Mouse (Mus musculus): ENCODE results near the gene Jazf1.

Gene Jazf1

GRCm38 (mm10) chr6:53067989-53068874, at the start of gene Jazf1:
Jazf1 (minus strand) TSS chr6:53068631.
- peak; percentile 20 for DNase-seq (ENCODE audit: low read depth, low spot score)

DNA sequence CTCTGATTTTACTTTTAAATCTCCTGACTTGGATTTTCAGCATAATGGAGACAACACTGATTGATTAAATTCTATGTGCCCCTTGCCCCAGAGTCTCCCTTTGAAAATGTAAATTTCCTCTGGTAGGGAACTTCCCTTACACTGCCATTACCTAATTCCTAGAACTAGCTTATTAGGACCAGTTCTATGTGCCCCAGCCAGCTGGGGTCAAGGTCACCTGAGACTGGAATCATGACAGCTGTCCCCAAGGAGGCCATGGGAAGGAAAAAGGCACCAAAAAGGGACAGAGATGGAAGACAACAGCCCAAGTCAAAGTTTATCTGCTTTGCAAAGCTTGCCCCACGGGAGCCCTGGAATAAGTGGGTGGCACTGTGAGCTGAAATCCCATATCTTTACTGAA, 49.4 kb upstream of the Jazf1 start:
- no peak for DNase-seq (ENCODE audit: low read depth, low spot score)

DNA sequence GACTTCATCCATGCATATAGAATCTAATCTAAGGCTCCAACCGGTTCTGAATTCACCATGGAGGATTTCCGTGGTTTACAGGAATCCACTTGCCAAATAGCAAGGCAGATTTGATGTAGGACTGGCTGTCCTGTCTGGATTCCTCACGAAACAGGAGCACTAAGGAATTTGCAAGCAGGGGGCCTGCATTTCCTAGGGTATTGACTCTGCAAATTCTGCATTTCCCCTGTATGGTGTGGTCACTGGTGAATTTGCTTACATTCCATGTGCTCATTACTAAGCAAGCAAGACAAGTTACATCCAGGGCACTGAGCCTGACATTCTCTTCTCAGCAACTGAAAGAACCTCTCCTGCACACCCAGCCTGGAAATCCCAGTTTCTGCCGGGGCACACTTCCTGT, 18.4 kb upstream of the Jazf1 start:
- DNase-seq (ENCODE audit: low read depth, low spot score), result no peak

DNA sequence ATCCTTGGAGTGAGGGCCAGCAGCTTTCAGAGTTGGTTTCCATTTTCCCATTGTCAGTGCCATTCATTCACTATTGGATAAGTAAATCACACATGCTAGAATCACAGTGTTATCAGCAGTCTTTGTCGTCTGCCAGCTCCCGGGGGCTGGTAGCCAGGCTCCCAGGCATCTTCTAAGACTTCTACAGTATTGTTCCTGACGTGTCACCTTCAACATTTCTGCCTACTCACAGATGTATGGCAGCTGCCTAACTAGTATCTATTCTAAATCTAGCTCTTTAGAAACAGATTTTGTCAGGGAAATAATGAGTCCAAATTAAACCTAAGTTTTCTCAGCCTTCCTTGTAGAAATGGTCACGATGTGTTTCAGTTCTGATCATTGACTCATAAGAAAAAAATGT, 12.8 kb upstream of the Jazf1 start:
- DNase-seq (ENCODE audit: low read depth, low spot score), result no peak

- DNase-seq (ENCODE audit: low read depth, low spot score), result no peak
Measured at GRCm38 (mm10) chr6:53078671-53079070, 10.2 kb upstream of the Jazf1 start.

DNA sequence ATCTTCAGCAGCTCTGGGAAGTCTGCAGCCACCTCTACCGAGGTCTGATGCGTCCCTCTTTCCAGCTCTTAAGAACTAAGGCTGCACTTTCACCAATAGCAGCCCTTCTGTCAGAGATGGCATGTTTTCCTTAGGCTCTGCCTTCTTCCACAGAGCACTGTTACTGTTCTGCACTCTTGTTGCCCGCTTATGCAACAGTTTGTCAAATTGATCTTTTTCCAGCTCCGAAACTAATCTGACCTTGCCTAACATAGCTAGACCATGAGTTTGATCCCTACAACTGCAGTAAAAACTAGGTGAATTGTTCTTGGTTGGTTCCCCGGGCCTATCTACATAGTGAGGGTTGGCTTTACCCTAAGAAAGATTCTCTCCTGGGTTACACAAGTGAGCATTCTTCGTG, 3.3 kb upstream of the Jazf1 start:
- no peak for DNase-seq (ENCODE audit: low read depth, low spot score)

- DNase-seq (ENCODE audit: low read depth, low spot score), result no peak
Measured at GRCm38 (mm10) chr6:53069976-53070575, 1.6 kb upstream of the Jazf1 start.

GRCm38 (mm10) chr6:53068875-53069178, 396 bp upstream of the Jazf1 start:
- no peak for DNase-seq (ENCODE audit: low read depth, low spot score)

DNA sequence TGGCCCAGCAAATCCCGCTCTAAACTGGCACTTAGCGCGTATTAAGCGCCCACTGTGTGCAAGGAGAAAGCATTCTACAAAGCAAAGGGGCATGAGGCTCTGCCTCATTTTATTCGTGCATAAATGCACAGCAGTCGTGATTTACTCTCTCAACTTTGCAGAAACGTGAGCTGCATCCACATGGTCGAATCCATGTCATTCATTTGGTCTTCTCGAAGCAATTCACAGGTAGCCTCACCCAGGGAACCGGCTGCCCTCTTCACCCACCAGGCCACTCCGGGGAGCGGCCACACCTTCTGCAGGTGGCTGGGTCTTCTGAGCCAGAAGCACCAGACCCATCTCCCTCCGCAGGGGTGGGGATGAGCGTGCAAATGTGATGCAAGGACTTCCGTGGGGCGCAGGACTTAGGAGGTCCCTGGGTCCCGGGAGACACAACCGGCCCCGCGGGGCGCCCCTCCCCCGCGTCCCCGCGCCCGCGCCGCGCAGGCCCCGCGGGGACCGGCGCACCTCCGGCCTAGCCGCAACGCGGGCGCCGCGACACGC, 914 bp downstream of the Jazf1 start:
- DNase-seq (ENCODE audit: low read depth, low spot score), result peak; percentile 23

- no peak for DNase-seq (ENCODE audit: low read depth, low spot score)
Measured at GRCm38 (mm10) chr6:53066978-53067377, 1.5 kb downstream of the Jazf1 start.

DNA sequence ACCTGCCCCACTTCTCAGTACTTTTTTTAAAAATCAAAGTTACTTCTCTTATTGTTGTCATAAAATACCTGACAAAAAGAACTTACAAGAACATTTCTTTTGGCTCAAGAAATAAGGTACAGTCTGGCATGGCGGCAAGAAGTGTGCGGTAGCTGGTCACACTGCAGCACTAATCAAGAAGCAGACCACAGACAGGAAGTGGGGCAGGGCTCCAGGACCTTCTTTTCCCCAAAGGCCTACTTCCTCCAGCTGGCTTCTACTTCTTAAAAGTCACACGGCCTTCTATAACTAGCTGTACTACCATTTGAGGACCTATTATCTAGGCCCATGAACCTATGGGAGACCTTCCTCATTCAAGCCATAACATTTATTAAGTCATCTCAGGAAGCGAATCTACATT, 4.4 kb downstream of the Jazf1 start:
- DNase-seq (ENCODE audit: low read depth, low spot score), result no peak

DNA sequence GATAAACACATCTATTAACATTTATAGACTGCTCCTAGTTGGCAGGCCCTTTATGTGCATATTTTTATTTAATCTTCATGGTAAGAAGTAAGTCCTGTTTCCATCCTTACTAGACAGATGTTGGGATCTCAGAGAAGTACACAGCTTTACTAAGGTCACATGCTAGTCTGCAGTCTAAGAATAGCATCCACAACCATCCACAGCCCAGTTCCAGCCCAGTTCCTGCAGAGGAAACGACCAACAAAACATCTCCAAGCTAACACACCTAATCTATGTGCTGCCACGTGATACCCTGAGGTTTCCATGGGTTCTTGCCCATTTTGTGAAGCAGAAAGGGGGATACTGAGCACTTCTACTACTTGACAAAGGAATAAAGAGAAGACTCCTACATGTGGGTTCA, 13.5 kb downstream of the Jazf1 start:
- no peak for DNase-seq (ENCODE audit: low read depth, low spot score)

DNA sequence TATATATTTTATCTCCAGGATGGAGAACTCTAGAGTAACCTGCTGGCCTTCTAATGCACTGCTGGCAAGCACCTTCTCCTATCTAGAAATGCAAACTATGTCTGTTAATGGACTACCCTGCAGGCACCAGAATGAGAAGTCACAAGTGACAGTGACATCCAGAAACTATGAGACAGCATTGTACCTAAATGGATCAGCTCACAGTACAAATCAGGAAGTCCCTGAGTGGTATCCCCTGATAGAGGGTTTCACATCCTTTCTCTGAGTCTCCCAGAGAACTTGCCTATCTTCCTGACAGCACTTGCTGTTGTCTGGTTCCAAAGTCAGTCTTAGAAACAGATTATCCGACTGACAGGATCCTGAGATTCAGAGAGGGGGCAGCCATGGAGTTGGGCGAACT, 22.9 kb downstream of the Jazf1 start:
- no peak for DNase-seq (ENCODE audit: low read depth, low spot score)

DNA sequence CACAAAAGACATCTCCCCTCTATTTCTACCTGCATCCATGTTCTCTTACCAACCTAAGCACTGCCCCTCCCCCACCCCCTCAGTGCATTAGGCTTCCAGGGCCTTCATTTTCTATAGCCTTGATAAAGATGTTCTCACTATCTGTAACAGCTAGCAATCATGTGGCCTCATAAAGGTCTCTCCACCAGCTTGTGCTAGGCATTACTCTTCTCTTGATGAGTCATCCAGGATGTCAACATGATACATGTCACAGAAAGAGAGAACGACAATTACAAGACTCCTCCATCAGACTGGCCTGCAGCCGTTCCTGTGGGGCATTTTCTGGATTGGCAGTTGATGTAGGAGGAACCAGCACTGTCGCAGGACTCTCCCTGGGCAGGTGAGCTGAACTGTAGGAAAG, 30.3 kb downstream of the Jazf1 start:
- no peak for DNase-seq (ENCODE audit: low read depth, low spot score)

- no peak for DNase-seq (ENCODE audit: low read depth, low spot score)
Measured at GRCm38 (mm10) chr6:53034362-53035011, 33.9 kb downstream of the Jazf1 start.

GRCm38 (mm10) chr6:53032730-53033484, 35.5 kb downstream of the Jazf1 start:
- DNase-seq (ENCODE audit: low read depth, low spot score), result peak; percentile 56

- no peak for DNase-seq (ENCODE audit: low read depth, low spot score)
Measured at GRCm38 (mm10) chr6:53022069-53022468, 46.4 kb downstream of the Jazf1 start.

GRCm38 (mm10) chr6:53021081-53021480, 47.4 kb downstream of the Jazf1 start:
- peak; percentile 59 for DNase-seq (ENCODE audit: low read depth, low spot score)

- peak; percentile 51 for DNase-seq (ENCODE audit: low read depth, low spot score)
Measured at GRCm38 (mm10) chr6:53017357-53018205, 50.9 kb downstream of the Jazf1 start.

- DNase-seq (ENCODE audit: low read depth, low spot score), result no peak
Measured at GRCm38 (mm10) chr6:53014460-53015455, 53.7 kb downstream of the Jazf1 start.

All from ES-CJ7 (cell line).